Mouse (Mus musculus) stomach, postnatal 0 days (tissue): ENCODE measurements around the gene Cdh23.

ENCODE experiments used
- CTCF ChIP-seq: IDR thresholded peaks from 2 replicates; pipeline ENCODE4 v1.5.1; 2016; ENCODE audit warnings: antibody characterized with exemption, low read depth, mild to moderate bottlenecking, moderate library complexity
- EP300 ChIP-seq: optimal IDR thresholded peaks from 2 replicates; pipeline ENCODE3; 2016; ENCODE audit warnings: antibody characterized with exemption

DNA sequence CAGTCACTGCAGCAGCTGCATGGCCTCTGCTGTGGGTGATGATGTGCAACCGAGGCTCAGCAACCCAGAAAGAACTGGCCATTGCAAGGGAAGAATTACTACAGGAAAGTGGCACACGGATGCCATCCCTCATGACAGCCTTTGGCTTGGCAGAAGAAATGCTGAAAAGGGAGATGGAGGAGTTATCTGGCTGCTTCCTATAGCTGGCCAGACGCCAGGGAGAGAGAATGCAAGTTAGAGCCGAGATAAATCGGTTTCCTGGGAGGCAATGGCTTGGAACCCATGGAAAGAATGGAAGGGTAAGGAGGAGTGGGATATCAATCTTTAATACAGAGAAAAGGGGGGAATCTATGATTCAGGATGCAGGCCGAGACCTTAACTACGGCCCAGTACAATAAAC, 301.4 kb downstream of the Cdh23 start:
- TF ChIP-seq CTCF (no peak), EP300 (no peak)
